Mouse (Mus musculus) liver, embryonic 16.5 days (tissue): ENCODE measurements around the gene Zfp326. TPM values are rescaled to one million over a fixed set of nuclear protein-coding genes. Genes with fewer than 3 reads are reported as not detected.

Experiments
- ATAC-seq: fragments of 200-750 bp; cut with Nextera tagmentation; 2 replicates; pipeline ENCODE4 v1.8.0; 2017; ENCODE audit warnings: low read depth, mild to moderate bottlenecking, moderate number of reproducible peaks, moderate library complexity
- H3K27ac ChIP-seq: fragments of 300-500 bp; sonication (generic); 2 replicates; pipeline ENCODE4 v1.5.1; 2014; ENCODE audit warnings: mild to moderate bottlenecking, low read length
- H3K27me3 ChIP-seq: fragments of 300-500 bp; sonication (generic); 2 replicates; pipeline ENCODE4 v1.6.1; 2014; ENCODE audit warnings: low read depth, low read length, mixed read lengths; ENCODE audit not compliant: control insufficient read depth, insufficient read depth
- H3K36me3 ChIP-seq: fragments of 300-500 bp; sonication (generic); 2 replicates; pipeline ENCODE4 v1.6.1; 2014; ENCODE audit warnings: mild to moderate bottlenecking; ENCODE audit not compliant: control insufficient read depth, insufficient read depth
- H3K4me1 ChIP-seq: fragments of 300-500 bp; sonication (generic); 2 replicates; pipeline ENCODE4 v1.6.1; 2014; ENCODE audit warnings: low read depth, low read length, mixed read lengths; ENCODE audit not compliant: control insufficient read depth
- H3K4me2 ChIP-seq: fragments of 300-500 bp; sonication (generic); 2 replicates; pipeline ENCODE4 v1.6.1; 2014; ENCODE audit warnings: low read depth, low read length, mixed read lengths
- H3K4me3 ChIP-seq: fragments of 300-500 bp; sonication (generic); 2 replicates; pipeline ENCODE4 v1.5.1; 2014; ENCODE audit warnings: low read depth, mild to moderate bottlenecking, low read length
- H3K9ac ChIP-seq: fragments of 300-500 bp; sonication (generic); 2 replicates; pipeline ENCODE4 v1.6.1; 2014; ENCODE audit warnings: low read depth, low read length
- H3K9me3 ChIP-seq: fragments of 300-500 bp; sonication (generic); replicated peaks from 2 replicates; pipeline ENCODE4 v1.6.1; 2016; ENCODE audit warnings: low read length; ENCODE audit not compliant: control insufficient read depth
- WGBS: fragments of 180-500 bp; shearing (Covaris S2); extraction: QIAGEN DNeasy Blood & Tissue Kit; methylation state at CpG from one replicate; pipeline ENCODE4 v1.1.7; 2014; ENCODE audit not compliant: insufficient replicate concordance; 5-methylcytosine and 5-hydroxymethylcytosine counted together
- polyA plus RNA-seq: library from polyadenylated mRNA; unstranded; fragments of >200 nt; fragmentation: Nextera tagmentation; extraction: Ambion mirVana; gene quantifications from 2 replicates; pipeline ENCODE4 v1.2.1, GENCODE M21; 2015

Gene Zfp326
- 5.1 and 6.2 TPM in 2 replicates for polyA plus RNA-seq

DNA sequence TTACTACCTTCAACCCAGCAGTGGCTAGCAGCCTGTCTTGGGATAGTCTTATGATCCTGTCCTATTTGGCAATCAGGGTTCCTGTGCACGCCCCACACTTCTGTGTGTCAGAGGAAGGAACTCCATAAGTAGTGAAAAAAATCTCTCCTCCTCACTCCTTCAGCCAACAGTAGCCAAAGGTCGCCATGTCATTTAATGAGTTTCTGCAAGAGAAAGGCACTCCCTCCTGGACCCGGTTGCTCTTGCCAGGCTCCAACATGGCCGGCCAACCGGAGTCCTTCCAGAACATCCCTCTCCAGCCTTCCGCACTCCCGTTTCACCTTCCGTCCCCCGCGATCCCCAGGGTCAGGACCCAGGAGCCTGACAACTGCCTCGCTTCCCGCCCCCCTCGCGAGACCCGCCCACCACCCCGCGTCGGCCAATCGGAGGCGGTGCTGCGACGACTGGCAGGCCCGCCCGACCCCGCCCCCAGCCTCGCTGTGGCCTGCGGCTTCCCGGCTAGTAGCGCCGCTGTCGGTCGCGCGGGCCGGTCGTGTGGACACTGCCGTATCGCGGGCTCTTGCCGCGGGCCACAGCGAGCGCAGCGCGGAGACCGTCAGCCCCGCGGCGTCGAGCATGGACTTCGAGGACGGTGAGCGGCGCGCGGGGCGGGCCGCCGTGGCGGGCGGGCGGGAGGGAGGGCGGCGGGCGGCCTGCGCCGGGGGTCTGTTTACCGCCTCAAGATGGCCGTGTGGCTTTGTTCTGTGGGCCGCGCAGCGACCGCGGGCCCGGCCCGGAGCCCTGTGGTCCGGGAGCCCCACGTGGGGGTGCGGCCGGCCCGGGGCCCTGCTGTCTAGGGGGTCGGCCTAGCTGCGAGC is at the start of gene Zfp326:
Zfp326 (plus strand) TSS at position 498 of the 857 bp plus-strand sequence.
- WGBS = under 1% methylated on average over 67 of the region's 83 CpGs
- peak within 1 kb of the TSS; percentile 67 for H3K27ac ChIP-seq
- peak within 1 kb of the TSS; percentile 82 for H3K9ac ChIP-seq
- peak within 1 kb of the TSS; percentile 79 for H3K4me3 ChIP-seq
- no peaks in the 10 kb centered on the region for H3K9me3 ChIP-seq
- peaks cover 20% of the 10 kb centered on the region for H3K4me1 ChIP-seq
- ATAC-seq = peak; percentile 95
- peaks cover 4% of the 10 kb centered on the region; the same call in 1 of the 2 replicates for H3K27me3 ChIP-seq
- H3K4me2 ChIP-seq = peak within 1 kb of the TSS; percentile 93
- H3K36me3 ChIP-seq = no peaks in the 10 kb centered on the region

GRCm38 (mm10) chr5:105826916-105827510 is 49.4 kb upstream of the Zfp326 start:
- 66% methylated on average over 5 of the region's 5 CpGs for WGBS
- Histone ChIP-seq H3K9ac (no peak overlapping the region), H3K27ac (no peak overlapping the region), H3K27me3 (no peaks in the 10 kb centered on the region), H3K4me3 (no peak overlapping the region), H3K4me2 (no peak overlapping the region), H3K36me3 (no peaks in the 10 kb centered on the region), H3K9me3 (no peaks in the 10 kb centered on the region), H3K4me1 (peaks cover 16% of the 10 kb centered on the region)
- peak; percentile 59 for ATAC-seq

DNA sequence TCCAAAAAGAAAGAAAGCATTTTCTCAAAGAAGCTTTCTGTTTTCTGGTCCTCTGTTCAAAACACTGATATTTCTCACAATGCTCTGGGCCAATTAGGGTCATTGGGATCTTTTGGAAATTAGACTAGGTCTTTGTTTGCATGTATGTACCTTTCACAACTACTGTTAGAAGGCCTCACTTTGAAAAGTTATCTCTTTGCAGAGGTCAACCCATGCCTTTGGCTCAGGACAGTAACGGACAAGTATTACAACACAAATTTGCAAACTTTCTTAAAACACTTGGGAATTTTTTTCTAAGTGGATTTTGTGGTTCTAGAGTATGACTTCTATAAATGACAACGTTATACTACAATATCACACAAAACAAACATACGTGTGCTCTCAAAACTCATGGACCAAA is 48.3 kb upstream of the Zfp326 start:
- no peaks in the 10 kb centered on the region for H3K36me3 ChIP-seq
- ATAC-seq = no peak
- H3K4me2 ChIP-seq = no peak overlapping the region
- no peak overlapping the region for H3K27ac ChIP-seq
- 71% methylated on average over 3 of the region's 3 CpGs for WGBS
- H3K9ac ChIP-seq = no peak overlapping the region
- H3K9me3 ChIP-seq = no peaks in the 10 kb centered on the region
- no peak overlapping the region for H3K4me3 ChIP-seq
- no peaks in the 10 kb centered on the region for H3K27me3 ChIP-seq
- peaks cover 16% of the 10 kb centered on the region for H3K4me1 ChIP-seq

- 49% methylated on average over 7 of the region's 7 CpGs for WGBS
- no peaks in the 10 kb centered on the region for H3K36me3 ChIP-seq
- no peak overlapping the region for H3K9ac ChIP-seq
Observed at GRCm38 (mm10) chr5:105829008-105829586, 47.3 kb upstream of the Zfp326 start.

GRCm38 (mm10) chr5:105832140-105832539 is 44.2 kb upstream of the Zfp326 start:
- Histone ChIP-seq H3K27me3 (no peaks in the 10 kb centered on the region), H3K36me3 (no peaks in the 10 kb centered on the region), H3K27ac (no peak overlapping the region), H3K4me1 (peaks cover 4% of the 10 kb centered on the region; the same call in 1 of the 2 replicates), H3K9me3 (no peaks in the 10 kb centered on the region), H3K4me3 (no peak overlapping the region), H3K4me2 (no peak overlapping the region), H3K9ac (no peak overlapping the region)
- 70% methylated on average over 7 of the region's 7 CpGs for WGBS
- ATAC-seq = no peak

More at GRCm38 (mm10) chr5:105829008-105829586, 47.3 kb upstream of the Zfp326 start:
- Histone ChIP-seq H3K27ac (no peak overlapping the region), H3K4me1 (peaks cover 16% of the 10 kb centered on the region), H3K27me3 (no peaks in the 10 kb centered on the region), H3K9me3 (no peaks in the 10 kb centered on the region), H3K4me2 (no peak overlapping the region), H3K4me3 (no peak overlapping the region)
- no peak for ATAC-seq

DNA sequence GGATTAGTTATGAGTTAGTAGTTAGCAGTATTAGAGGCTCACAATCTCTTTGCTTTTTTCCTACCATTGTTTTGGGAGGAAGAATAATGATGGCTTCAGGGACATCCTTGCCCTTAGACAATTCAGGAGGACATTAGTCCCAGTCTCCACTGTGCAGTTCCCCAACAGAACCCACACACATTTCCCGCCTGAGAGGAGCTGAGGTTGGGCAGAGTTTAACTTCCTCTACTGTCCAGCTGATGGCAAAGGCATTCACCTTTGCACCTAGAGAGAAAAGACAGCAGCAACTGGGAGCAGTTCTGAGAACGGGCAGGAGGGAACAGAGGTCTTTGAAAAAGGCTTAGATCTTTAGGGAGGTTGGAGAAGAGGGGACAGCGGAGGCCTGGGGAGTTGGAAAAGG is 42.4 kb upstream of the Zfp326 start:
- H3K36me3 ChIP-seq = no peaks in the 10 kb centered on the region
- H3K4me3 ChIP-seq = no peak overlapping the region
- H3K4me1 ChIP-seq = peaks cover 4% of the 10 kb centered on the region; the same call in 1 of the 2 replicates
- no peaks in the 10 kb centered on the region for H3K9me3 ChIP-seq
- no peaks in the 10 kb centered on the region for H3K27me3 ChIP-seq
- no peak overlapping the region for H3K4me2 ChIP-seq
- no peak overlapping the region for H3K9ac ChIP-seq
- H3K27ac ChIP-seq = no peak overlapping the region
- WGBS = 41% methylated on average over 3 of the region's 3 CpGs
- peak; percentile 24; the same call in 1 of the 2 replicates for ATAC-seq

- Histone ChIP-seq H3K36me3 (no peaks in the 10 kb centered on the region), H3K27ac (no peak overlapping the region), H3K27me3 (no peaks in the 10 kb centered on the region), H3K9me3 (no peaks in the 10 kb centered on the region), H3K4me1 (peaks cover 4% of the 10 kb centered on the region; the same call in 1 of the 2 replicates), H3K4me2 (0 out of 2 replicates have a peak overlapping the region, but pooled peaks have one; percentile 4), H3K9ac (no peak overlapping the region), H3K4me3 (no peak overlapping the region)
- 69% methylated on average over 9 of the region's 9 CpGs for WGBS
- ATAC-seq = peak; percentile 47; the same call in 1 of the 2 replicates
Observed at GRCm38 (mm10) chr5:105836006-105836405, 40.4 kb upstream of the Zfp326 start.

GRCm38 (mm10) chr5:105839740-105840310 is 36.5 kb upstream of the Zfp326 start:
- H3K4me2 ChIP-seq = no peak overlapping the region
- no peaks in the 10 kb centered on the region for H3K27me3 ChIP-seq
- H3K36me3 ChIP-seq = no peaks in the 10 kb centered on the region
- WGBS = 49% methylated on average over 13 of the region's 13 CpGs
- H3K9me3 ChIP-seq = no peaks in the 10 kb centered on the region
- no peak for ATAC-seq
- H3K4me3 ChIP-seq = no peak overlapping the region
- no peak overlapping the region for H3K27ac ChIP-seq
- no peak overlapping the region for H3K9ac ChIP-seq
- peaks cover 4% of the 10 kb centered on the region; the same call in 1 of the 2 replicates for H3K4me1 ChIP-seq
